ENCODE assay signal across 8 mouse cellular contexts in the genomic region with DNA sequence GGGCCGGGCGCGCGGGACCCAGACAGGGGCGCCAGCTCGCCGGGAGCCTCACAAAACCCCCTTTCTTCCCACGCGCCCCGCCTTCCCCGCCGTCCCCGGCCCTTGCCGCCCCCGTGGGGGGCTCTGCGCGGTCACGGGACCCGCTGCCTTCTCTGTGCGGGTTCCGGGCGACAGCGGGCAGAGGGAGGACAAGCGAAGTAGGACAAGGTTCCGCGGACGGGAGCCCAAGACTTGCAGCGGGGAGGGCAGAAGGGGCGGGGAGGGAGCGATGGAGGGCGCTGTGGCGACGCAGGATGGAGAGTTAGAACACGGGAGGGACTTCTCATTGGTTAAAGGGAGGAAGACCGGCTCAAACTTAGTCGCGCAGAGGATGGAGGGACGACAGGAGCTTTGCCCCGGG. TPM values are rescaled to one million over a fixed set of nuclear protein-coding genes. Genes with fewer than 3 reads are reported as not detected.
DNase-seq lines count a peak whose midpoint lies in the region; ATAC-seq lines count a peak whose summit lies in the region.

Gene Bcan, minus strand, starts transcription at position 50 of the 400 bp plus-strand sequence.

- peak within 1 kb of the TSS; percentile 75 for H3K27ac ChIP-seq in hindbrain, embryonic 15.5 days (replicated peaks)
- no peak within 1 kb of the TSS for H3K27ac ChIP-seq in liver, embryonic 16.5 days (ENCODE audit: low read length)

- peak; percentile 61 for ATAC-seq in frontal cortex, adult (ENCODE audit: low TSS enrichment)
- ATAC-seq in hindbrain, embryonic 15.5 days (ENCODE audit: low FRiP score, low read depth), result no peak
- no peak for ATAC-seq in liver, embryonic 16.5 days (ENCODE audit: low read depth)

- DNase-seq in frontal cortex, postnatal 36 days (ENCODE audit: low spot score in 2 of 2), result no peak
- peak; percentile 60 for DNase-seq in right cerebral cortex, adult 18-20 months
- no peak for DNase-seq in right cerebral cortex, postnatal 36 days (ENCODE audit: low spot score in 2 of 2)
- no peak for DNase-seq in urinary bladder, postnatal 25 days (ENCODE audit: low spot score)
- no peak for DNase-seq in yolk sac, embryonic 10.5 days (ENCODE audit: low spot score)

- no peaks in the 10 kb centered on the region for H3K36me3 ChIP-seq in hindbrain, embryonic 15.5 days
- no peaks in the 10 kb centered on the region for H3K36me3 ChIP-seq in liver, embryonic 16.5 days (ENCODE audit: control insufficient read depth, insufficient read depth)

- peak within 1 kb of the TSS; percentile 45 for H3K4me3 ChIP-seq in hindbrain, embryonic 15.5 days
- 0 out of 2 replicates have a peak within 1 kb of the TSS, but pooled peaks have one; percentile 5 for H3K4me3 ChIP-seq in liver, embryonic 16.5 days (ENCODE audit: low read depth, low read length)

- peaks cover 88% of the 10 kb centered on the region for H3K27me3 ChIP-seq in hindbrain, embryonic 15.5 days
- peaks cover 85% of the 10 kb centered on the region for H3K27me3 ChIP-seq in liver, embryonic 16.5 days (ENCODE audit: control insufficient read depth, insufficient read depth, low read depth, low read length)

- peak within 1 kb of the TSS; percentile 44 for H3K9ac ChIP-seq in hindbrain, embryonic 15.5 days
- no peak within 1 kb of the TSS for H3K9ac ChIP-seq in liver, embryonic 16.5 days (ENCODE audit: low read depth, low read length)

- no peaks in the 10 kb centered on the region for H3K9me3 ChIP-seq in hindbrain, embryonic 15.5 days
- no peaks in the 10 kb centered on the region for H3K9me3 ChIP-seq in liver, embryonic 16.5 days (replicated peaks; ENCODE audit: control insufficient read depth, low read length)

- peaks cover 55% of the 10 kb centered on the region for H3K4me1 ChIP-seq in hindbrain, embryonic 15.5 days (replicated peaks)
- no peaks in the 10 kb centered on the region; the same call in 1 of the 2 replicates for H3K4me1 ChIP-seq in liver, embryonic 16.5 days (ENCODE audit: control insufficient read depth, low read depth, low read length)

- under 1% methylated on average over 38 of the region's 39 CpGs for WGBS in hindbrain, embryonic 15.5 days
- 2% methylated on average over 33 of the region's 39 CpGs for WGBS in liver, embryonic 16.5 days (ENCODE audit: insufficient replicate concordance)

- H3K4me2 ChIP-seq in hindbrain, embryonic 15.5 days, result peak within 1 kb of the TSS; percentile 97
- no peak within 1 kb of the TSS for H3K4me2 ChIP-seq in liver, embryonic 16.5 days (ENCODE audit: low read depth, low read length)

RNA-seq across cellular contexts. Expression of gene Bcan, which starts in this region (rescaled TPM):
- 107 and 112 TPM in 2 replicates for polyA plus RNA-seq in hindbrain, embryonic 15.5 days (2015; fragmentation: Nextera tagmentation; extraction: Ambion mirVana)
- polyA plus RNA-seq in liver, embryonic 16.5 days (2015; fragmentation: Nextera tagmentation; extraction: Ambion mirVana), result 0.04 TPM in 1 of 2 replicates, not detected in the other

Comparison
In these comparisons a context has a peak if more than half of its experiments do, and no peak if none do; other contexts are left out.
1. RNA of gene Bcan (polyA plus RNA-seq): 107 to 112 TPM in hindbrain, embryonic 15.5 days; 0.04 TPM in liver, embryonic 16.5 days; every median in the first group is over 100 times any median in the second.